Mouse (Mus musculus) forebrain, embryonic 10.5 days (tissue): ENCODE measurements at regions not wholly inside any gene's neighbourhood (a gene's known extent, or its start where the extent isn't known, plus 50 kb on each side); places are given as distances from the start of the nearest gene placed in this dataset.

Experiments used
- DNase-seq: peaks from one replicate; pipeline ENCODE4 v3.0.0-alpha.2; 2017; ENCODE audit warnings: low spot score; ENCODE audit errors: extremely low spot score
- H3K27ac ChIP-seq: fragments of 300-500 bp; sonication (generic); 2 replicates; pipeline ENCODE4 v1.5.1; 2016; ENCODE audit warnings: mild to moderate bottlenecking
- H3K27me3 ChIP-seq: fragments of 300-500 bp; sonication (generic); 2 replicates; pipeline ENCODE4 v1.6.1; 2016; ENCODE audit warnings: mild to moderate bottlenecking; ENCODE audit not compliant: poor library complexity, severe bottlenecking
- H3K36me3 ChIP-seq: fragments of 300-500 bp; sonication (generic); replicated peaks from 2 replicates; pipeline ENCODE4 v1.6.1; 2016; ENCODE audit warnings: mild to moderate bottlenecking, moderate library complexity
- H3K4me1 ChIP-seq: fragments of 300-500 bp; sonication (generic); 2 replicates; pipeline ENCODE4 v1.6.1; 2016
- H3K4me3 ChIP-seq: fragments of 300-500 bp; sonication (generic); 2 replicates; pipeline ENCODE4 v1.5.1; 2016; ENCODE audit warnings: mild to moderate bottlenecking, moderate library complexity
- H3K9me3 ChIP-seq: fragments of 300-500 bp; sonication (generic); 2 replicates; pipeline ENCODE4 v1.6.1; 2016; ENCODE audit warnings: mild to moderate bottlenecking, moderate library complexity
- WGBS: fragments of 180-500 bp; shearing (Covaris S2); methylation state at CpG from one replicate; pipeline ENCODE4 v1.1.7; 2016; 5-methylcytosine and 5-hydroxymethylcytosine counted together

DNA sequence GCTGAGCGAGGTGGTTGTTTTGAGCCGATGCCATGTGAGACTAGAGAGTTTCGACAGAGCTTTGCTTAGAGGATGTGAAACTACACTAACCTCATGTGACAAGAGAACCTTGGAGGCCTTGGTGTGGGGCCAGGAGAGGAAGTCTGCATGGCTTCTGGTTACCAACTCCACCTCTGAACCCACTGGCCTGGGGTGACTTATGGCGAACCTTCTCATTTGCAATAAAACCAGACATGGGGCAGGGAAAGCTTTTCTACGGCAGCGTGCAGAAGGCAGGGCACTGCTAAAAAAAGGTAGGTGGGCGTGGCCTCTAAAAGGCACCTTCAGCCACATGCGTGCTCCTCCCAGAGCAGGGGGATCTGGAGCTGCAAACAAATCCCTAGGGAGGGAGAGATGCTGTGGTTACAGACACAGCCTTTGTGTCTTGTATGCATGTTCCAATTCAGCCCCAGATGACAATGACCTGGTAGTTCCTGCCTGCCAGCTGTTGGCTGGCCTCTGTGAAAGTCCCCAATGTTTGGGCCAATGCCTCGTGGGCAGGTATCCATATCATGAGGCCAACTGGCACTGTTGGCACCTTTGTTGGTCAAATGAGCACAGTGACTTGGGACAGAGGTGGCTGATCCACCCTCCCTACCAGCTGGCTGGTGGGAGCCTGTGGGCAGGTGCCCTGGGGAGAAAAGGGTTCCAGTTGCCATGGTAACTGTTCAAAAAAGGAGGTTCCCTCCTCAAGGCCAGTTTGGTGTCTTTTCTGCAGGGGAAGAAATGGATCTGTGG lies 127.5 kb upstream of the Map3k1 start:
- no peaks in the 10 kb centered on the region for H3K27me3 ChIP-seq
- H3K9me3 ChIP-seq = no peaks in the 10 kb centered on the region
- no peak overlapping the region for H3K4me3 ChIP-seq
- no peaks in the 10 kb centered on the region for H3K36me3 ChIP-seq
- no peak overlapping the region for H3K27ac ChIP-seq
- 78% methylated on average over 9 of the region's 9 CpGs for WGBS
- no peak for DNase-seq
- H3K4me1 ChIP-seq = peaks cover 8% of the 10 kb centered on the region

DNA sequence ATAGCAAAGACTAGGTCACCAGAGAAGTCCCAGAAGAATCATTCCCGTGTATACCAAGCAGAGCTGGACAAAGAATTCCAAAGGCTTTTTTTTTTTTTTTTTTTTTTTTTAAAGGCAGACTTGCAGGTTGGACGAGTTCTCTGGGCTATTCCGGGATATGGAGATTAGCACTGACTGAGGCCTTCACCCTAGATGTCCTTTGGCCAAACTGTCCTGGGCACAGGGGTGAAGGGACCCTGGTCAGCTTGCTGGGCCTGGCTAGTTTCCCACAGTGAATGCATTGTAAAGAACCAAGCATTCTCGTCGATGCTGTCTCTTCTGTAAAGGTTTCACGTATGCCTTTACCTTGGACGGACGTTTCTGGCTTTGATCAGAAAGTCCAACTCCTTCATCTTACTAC lies 128.2 kb upstream of the Map3k1 start:
- DNase-seq = no peak
- Histone ChIP-seq H3K27me3 (no peaks in the 10 kb centered on the region), H3K36me3 (no peaks in the 10 kb centered on the region), H3K27ac (no peak overlapping the region), H3K4me3 (no peak overlapping the region), H3K4me1 (peaks cover 8% of the 10 kb centered on the region), H3K9me3 (no peaks in the 10 kb centered on the region)
- 82% methylated on average over 8 of the region's 8 CpGs for WGBS

DNA sequence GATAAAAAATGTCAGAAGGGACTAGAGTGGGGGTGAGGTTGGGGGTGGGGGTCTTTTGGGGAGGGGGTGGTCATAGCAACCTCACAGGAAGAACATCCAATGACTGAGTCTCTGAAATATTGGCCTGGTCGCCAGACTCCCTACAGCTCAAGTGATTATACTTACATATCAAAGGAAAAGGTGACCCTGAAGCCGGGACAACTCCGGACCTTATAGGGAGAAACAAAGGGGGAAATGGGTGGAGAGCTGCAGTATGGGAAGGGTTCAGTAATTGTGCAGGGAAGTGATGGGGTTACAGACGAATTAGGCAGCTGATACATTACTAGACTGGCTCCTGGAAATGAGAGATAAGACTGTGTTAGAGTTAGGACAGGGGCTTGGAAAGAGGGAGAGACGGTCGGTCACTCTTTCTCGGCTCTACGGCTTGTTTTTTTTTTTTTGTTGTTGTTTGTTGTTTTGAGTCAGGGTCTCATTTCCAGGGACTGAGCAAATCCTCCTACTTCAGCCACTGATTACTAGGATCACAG lies 130.2 kb upstream of the Map3k1 start:
- DNase-seq = no peak
- Histone ChIP-seq H3K4me3 (no peak overlapping the region), H3K27me3 (peaks cover 7% of the 10 kb centered on the region; the same call in 1 of the 2 replicates), H3K27ac (no peak overlapping the region), H3K4me1 (peaks cover 15% of the 10 kb centered on the region), H3K9me3 (no peaks in the 10 kb centered on the region), H3K36me3 (no peaks in the 10 kb centered on the region)
- WGBS = 75% methylated on average over 8 of the region's 8 CpGs

DNA sequence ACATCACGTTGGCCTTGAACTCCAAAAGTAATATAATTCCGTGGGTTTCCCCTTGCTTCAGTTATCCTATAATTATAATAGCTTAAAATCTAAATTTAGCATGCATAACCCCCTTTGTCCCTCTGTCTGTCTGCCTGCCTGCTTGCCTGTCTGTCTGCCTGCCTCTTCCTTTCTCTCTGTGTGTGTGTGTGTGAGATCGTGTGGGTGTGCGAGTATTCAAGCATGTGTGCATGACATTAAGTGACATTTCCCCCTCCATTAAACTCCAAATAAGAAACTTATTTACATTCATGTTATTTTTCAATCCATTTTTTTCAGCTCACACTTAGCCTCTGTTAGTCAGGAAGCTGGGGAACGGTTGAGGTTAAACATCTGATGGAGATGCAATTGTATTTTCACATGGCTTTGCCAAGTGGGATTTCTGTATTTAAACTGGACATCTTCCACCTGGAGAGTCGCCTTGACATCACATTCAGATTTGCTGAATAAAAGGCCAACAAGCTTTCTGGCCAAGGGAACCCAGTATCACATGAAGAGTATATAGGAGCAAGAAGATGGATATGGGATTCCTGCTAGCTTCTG lies 130.8 kb upstream of the Map3k1 start:
- H3K4me1 ChIP-seq = peaks cover 21% of the 10 kb centered on the region
- 85% methylated on average over 6 of the region's 6 CpGs for WGBS
- H3K27me3 ChIP-seq = peaks cover 8% of the 10 kb centered on the region; the same call in 1 of the 2 replicates
- H3K36me3 ChIP-seq = no peaks in the 10 kb centered on the region
- no peak for DNase-seq
- H3K27ac ChIP-seq = no peak overlapping the region
- no peak overlapping the region for H3K4me3 ChIP-seq
- H3K9me3 ChIP-seq = no peaks in the 10 kb centered on the region

DNA sequence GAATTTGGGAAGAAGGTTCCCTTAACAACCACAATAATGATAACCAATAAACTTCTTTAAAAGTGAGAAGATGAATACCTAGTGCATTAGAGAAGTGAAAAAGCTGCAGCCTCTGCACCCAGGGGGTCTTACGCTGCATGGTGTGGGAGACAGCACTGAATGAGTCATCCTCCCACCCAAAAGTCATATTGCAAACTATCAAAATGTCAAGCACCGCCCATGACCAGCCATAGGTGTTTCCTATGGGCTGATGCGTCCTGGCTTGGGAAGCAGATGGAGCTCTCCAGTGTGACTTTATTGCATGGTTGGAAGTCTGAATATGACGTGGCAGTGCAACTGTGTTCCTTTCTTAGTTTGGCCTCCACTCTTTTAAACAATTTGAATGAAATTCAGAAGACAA lies 131.5 kb upstream of the Map3k1 start:
- Histone ChIP-seq H3K4me3 (no peak overlapping the region), H3K27ac (no peak overlapping the region), H3K4me1 (peaks cover 23% of the 10 kb centered on the region), H3K9me3 (no peaks in the 10 kb centered on the region), H3K27me3 (peaks cover 8% of the 10 kb centered on the region; the same call in 1 of the 2 replicates), H3K36me3 (no peaks in the 10 kb centered on the region)
- DNase-seq = no peak
- WGBS = 94% methylated on average over 4 of the region's 4 CpGs

DNA sequence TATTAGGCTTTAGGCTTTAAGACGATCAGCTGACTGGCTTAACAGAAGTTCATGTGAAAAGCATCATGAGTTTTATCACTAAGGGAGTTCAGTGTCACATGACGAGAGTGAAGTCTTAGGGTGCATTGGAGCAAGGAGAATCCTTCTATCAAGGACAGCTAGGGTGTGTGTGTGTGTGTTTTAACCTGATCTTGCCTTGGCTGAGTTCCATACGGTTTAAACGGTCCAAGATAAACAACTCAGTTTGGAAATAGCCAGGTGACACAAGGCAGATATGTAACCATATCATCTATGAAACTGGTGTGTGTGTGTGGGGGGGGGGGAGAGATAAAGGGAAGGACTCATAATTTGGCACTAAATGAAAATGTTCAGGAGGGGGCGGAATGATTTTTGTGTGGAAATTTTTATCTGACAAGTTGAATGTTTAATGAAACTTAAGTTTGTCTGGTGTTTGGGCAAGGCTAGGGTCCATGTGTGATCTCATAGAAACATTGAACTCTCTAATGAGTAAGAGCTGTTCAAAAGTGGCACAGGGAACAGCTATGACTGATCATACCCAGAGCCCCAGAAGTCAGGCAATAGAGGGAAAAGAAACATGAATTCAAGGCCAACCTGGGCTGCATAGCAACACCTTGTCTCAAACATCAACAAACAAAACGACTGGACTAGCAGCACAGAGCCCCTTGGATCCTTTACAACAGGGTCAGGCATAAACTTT lies 132.2 kb upstream of the Map3k1 start:
- H3K4me1 ChIP-seq = peaks cover 23% of the 10 kb centered on the region
- no peak overlapping the region for H3K27ac ChIP-seq
- H3K27me3 ChIP-seq = peaks cover 8% of the 10 kb centered on the region; the same call in 1 of the 2 replicates
- H3K4me3 ChIP-seq = no peak overlapping the region
- no peak for DNase-seq
- WGBS = 89% methylated on average over 6 of the region's 6 CpGs
- H3K36me3 ChIP-seq = no peaks in the 10 kb centered on the region
- no peaks in the 10 kb centered on the region for H3K9me3 ChIP-seq

DNA sequence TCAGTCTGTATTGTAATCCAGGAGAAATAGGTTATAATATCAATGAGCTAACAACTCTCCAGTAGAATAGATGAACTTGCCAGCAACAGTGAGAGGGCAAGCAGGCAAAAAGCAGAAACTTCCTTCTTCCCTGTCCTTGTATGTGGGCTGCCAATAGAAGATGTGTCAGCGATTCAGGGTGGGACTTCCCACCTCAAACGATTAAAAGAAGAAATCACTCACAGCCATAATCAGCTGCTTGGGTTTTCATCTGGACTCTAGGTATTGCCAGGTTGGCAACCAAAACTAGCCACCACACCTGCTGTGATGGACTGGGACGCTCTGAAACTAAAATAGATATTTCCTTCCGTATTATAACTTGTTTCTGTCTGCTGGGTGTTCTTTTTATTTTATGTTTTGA lies 133.2 kb upstream of the Map3k1 start:
- no peak overlapping the region for H3K27ac ChIP-seq
- H3K27me3 ChIP-seq = peaks cover 8% of the 10 kb centered on the region; the same call in 1 of the 2 replicates
- H3K4me3 ChIP-seq = no peak overlapping the region
- 93% methylated on average over 4 of the region's 4 CpGs for WGBS
- no peaks in the 10 kb centered on the region for H3K36me3 ChIP-seq
- H3K4me1 ChIP-seq = peaks cover 14% of the 10 kb centered on the region
- no peak for DNase-seq
- H3K9me3 ChIP-seq = no peaks in the 10 kb centered on the region

DNA sequence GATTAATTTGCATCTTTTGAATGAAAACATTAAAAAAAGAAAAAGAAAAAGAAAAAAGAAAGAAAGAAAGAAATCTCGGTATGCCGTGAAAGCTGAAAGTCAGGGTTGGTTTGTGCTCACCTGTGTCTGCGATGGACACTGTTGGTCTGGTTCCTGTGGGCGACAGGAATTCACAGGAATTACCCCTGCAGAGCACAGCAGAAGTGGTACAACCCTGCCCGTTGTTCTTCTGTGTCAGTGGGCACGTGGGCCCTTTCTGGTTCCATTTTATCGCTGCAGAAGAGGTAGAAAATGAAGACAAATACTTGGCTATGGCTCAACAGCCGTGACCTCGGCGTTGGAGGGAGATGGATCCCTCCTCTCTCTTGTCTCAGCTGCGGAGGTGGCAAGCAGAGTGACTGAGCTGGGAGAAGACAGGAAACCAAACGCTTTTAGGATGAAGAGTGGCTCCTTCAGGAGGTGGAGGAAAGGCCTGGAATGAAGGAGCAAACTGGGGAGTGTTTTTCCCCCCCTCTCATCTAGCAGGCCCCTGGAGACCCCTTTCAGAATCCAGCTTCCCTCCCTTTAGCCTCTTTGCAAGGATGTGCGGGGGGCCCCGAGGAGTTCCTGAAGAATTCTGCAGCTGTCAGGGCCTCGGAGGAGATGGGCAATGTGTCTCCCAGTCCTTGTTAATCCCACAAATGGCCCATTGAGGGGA lies 134.7 kb upstream of the Map3k1 start:
- Histone ChIP-seq H3K36me3 (no peaks in the 10 kb centered on the region), H3K4me3 (no peak overlapping the region), H3K27ac (peak overlapping the region; percentile 56), H3K27me3 (peaks cover 8% of the 10 kb centered on the region; the same call in 1 of the 2 replicates), H3K4me1 (peaks cover 14% of the 10 kb centered on the region), H3K9me3 (no peaks in the 10 kb centered on the region)
- 69% methylated on average over 15 of the region's 15 CpGs for WGBS
- DNase-seq = no peak

DNA sequence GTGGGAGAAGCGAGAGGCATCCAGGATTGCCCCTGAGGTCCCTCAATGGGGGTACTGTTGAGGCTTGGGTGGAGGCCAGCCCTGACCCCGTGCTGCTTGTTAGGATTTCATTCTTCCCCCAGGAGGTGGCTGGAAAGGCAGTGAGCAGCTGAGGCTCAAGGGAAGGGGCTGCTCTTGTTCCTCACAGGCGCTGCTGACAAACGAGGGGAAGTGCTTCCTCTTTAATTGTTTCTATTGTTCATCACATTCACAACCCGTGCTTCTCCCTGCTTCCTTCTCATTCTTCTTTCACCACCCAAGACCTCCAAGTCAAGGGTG lies 135.3 kb upstream of the Map3k1 start:
- 5% methylated on average over 5 of the region's 5 CpGs for WGBS
- peaks cover 14% of the 10 kb centered on the region for H3K4me1 ChIP-seq
- no peaks in the 10 kb centered on the region for H3K9me3 ChIP-seq
- peak overlapping the region; percentile 56 for H3K27ac ChIP-seq
- H3K4me3 ChIP-seq = no peak overlapping the region
- no peaks in the 10 kb centered on the region for H3K36me3 ChIP-seq
- H3K27me3 ChIP-seq = peaks cover 8% of the 10 kb centered on the region; the same call in 1 of the 2 replicates
- DNase-seq = no peak

DNA sequence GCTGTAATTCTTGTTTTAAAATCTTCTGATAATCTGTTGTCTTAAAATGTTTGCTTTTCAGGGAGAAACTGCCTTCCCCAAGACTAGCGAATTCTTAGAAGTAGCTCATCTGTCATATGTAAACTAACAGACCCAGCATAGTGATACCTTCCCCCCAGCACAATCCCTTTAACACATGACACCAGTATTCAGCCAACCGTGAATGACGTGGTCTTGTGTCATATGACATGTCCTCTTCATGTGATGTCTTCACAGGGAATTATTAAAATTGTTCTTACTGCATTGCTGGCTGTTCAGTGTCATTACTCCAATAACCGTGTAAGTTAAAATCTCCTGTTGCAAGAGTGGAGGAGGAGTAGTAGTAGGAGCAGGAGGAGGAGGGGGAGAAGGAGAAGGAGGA lies 137.5 kb upstream of the Map3k1 start:
- Histone ChIP-seq H3K4me1 (peaks cover 14% of the 10 kb centered on the region), H3K36me3 (no peaks in the 10 kb centered on the region), H3K27me3 (peaks cover 8% of the 10 kb centered on the region; the same call in 1 of the 2 replicates), H3K4me3 (no peak overlapping the region), H3K9me3 (no peaks in the 10 kb centered on the region), H3K27ac (no peak overlapping the region)
- 90% methylated on average over 4 of the region's 4 CpGs for WGBS
- DNase-seq = no peak

DNA sequence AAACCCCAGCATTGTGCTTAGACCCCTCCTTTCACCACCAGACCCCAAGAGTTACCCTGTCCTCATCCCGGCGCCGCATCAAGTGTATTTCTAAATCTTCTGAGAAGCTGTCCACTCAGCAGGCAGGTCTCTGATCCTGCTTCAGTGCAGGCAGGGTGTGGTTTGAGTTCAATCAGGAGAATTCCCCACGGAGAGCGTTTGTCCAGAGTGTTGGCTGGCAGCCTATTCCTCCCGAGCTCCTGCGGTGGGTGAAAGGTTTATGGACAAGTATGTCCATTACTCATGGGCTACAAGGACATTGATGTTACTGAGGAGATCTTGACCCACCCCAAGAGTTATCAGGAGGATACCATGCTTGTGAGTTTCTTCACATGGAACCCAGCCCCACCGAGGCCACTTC lies 138.0 kb upstream of the Map3k1 start:
- peaks cover 8% of the 10 kb centered on the region; the same call in 1 of the 2 replicates for H3K27me3 ChIP-seq
- H3K27ac ChIP-seq = no peak overlapping the region
- DNase-seq = no peak
- H3K36me3 ChIP-seq = no peaks in the 10 kb centered on the region
- H3K4me3 ChIP-seq = no peak overlapping the region
- H3K9me3 ChIP-seq = no peaks in the 10 kb centered on the region
- H3K4me1 ChIP-seq = peaks cover 14% of the 10 kb centered on the region
- 93% methylated on average over 8 of the region's 8 CpGs for WGBS

DNA sequence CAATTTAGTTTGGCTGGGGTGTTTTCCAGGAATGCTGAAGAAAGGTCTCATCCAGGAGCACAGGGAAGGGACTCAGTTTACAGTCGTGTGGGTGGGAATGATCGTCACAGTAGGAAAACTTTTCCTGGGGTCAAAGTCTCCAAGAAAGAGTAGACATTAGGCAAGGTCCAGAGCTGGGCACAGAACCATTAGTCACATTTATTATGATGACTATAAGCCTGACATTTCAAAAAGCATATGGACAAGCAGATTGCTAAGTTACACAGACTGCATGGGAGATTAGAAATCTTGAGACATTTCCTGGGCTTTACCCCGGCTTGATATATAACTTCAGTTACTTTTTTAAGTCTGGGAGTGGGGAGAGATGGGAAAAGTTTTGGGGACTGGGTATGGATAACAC lies 139.6 kb upstream of the Map3k1 start:
- no peak overlapping the region for H3K4me3 ChIP-seq
- no peak for DNase-seq
- no peaks in the 10 kb centered on the region for H3K9me3 ChIP-seq
- peaks cover 23% of the 10 kb centered on the region for H3K4me1 ChIP-seq
- no peak overlapping the region for H3K27ac ChIP-seq
- WGBS = 87% methylated on average over 3 of the region's 3 CpGs
- H3K36me3 ChIP-seq = no peaks in the 10 kb centered on the region
- peaks cover 8% of the 10 kb centered on the region; the same call in 1 of the 2 replicates for H3K27me3 ChIP-seq
